Mouse (Mus musculus): Measurements from ENCODE around the gene Gm5475. TPM values are rescaled to one million over a fixed set of nuclear protein-coding genes. Genes with fewer than 3 reads are reported as not detected.
A peak's percentile ranks its signal among the peaks of the same experiment; 100 is the strongest.

The Gm5475 gene
- polyA plus RNA-seq, 1 experiment from 2014 or later = not detected

DNA sequence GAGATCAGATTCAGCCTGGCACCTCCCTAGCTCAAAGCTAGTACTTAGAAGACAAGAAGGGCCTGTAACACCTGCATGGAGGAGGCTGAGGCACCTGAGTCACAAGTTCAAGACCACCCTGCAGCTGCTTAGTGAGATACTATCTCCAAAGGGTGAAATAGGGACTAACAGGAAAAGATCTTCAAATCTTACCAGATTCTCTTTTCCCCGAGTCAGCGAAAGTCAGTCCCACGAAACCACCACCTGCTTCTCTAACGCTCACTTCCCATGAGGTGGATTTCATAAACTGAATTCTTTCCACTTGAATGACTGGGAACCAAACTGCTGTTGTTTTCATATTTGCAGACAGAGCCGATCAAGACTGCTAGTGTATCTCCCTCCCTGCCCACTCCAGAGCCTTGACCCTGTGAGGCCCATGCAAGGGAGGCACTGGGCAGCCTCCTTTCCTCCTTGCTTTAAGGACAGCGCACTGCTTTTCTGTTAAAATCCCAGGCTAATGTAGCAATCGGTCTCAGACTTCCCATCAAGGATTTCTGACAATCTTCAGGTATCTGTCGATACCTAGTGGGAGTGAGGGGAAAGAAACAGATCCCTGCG, 4.0 kb upstream of the Gm5475 start:
- Histone ChIP-seq H3K27ac (no peak overlapping the region), H3K9me3 (no peaks in the 10 kb centered on the region), H3K4me1 (replicated peaks) (peaks cover 40% of the 10 kb centered on the region), H3K36me3 (no peaks in the 10 kb centered on the region), H3K27me3 (ENCODE audit: insufficient read depth, poor library complexity, severe bottlenecking) (no peaks in the 10 kb centered on the region), H3K4me3 (no peak overlapping the region)
- DNase-seq (ENCODE audit: low spot score) = no peak
- WGBS = 93% methylated on average over 9 of the region's 9 CpGs

DNA sequence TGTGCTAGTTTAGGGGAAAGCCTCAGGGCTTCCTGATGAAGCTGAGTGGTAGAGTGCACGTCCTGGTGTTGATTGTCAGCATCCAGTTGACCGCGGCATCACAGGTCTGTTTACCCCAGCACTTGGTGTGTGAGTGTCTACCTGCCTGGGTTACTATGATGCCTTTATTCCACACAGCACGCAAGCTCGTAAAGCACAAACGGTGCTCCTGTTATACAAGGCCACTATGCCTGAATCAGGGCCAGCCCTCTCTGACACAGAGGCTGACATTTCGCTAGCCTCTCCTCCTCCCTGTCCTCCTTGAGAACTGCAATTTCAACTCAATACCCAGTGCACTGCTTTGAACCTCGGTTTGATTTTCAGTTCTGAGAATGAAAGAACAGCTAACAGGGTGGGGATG, 2.6 kb upstream of the Gm5475 start:
- no peaks in the 10 kb centered on the region for H3K36me3 ChIP-seq
- peak overlapping the region; percentile 73; the same call in 1 of the 2 replicates for H3K27ac ChIP-seq
- no peak for DNase-seq (ENCODE audit: low spot score)
- no peaks in the 10 kb centered on the region for H3K9me3 ChIP-seq
- 74% methylated on average over 8 of the region's 8 CpGs for WGBS
- H3K4me1 ChIP-seq (replicated peaks) = peaks cover 48% of the 10 kb centered on the region
- no peak overlapping the region for H3K4me3 ChIP-seq
- H3K27me3 ChIP-seq (ENCODE audit: insufficient read depth, poor library complexity, severe bottlenecking) = peaks cover 12% of the 10 kb centered on the region

DNA sequence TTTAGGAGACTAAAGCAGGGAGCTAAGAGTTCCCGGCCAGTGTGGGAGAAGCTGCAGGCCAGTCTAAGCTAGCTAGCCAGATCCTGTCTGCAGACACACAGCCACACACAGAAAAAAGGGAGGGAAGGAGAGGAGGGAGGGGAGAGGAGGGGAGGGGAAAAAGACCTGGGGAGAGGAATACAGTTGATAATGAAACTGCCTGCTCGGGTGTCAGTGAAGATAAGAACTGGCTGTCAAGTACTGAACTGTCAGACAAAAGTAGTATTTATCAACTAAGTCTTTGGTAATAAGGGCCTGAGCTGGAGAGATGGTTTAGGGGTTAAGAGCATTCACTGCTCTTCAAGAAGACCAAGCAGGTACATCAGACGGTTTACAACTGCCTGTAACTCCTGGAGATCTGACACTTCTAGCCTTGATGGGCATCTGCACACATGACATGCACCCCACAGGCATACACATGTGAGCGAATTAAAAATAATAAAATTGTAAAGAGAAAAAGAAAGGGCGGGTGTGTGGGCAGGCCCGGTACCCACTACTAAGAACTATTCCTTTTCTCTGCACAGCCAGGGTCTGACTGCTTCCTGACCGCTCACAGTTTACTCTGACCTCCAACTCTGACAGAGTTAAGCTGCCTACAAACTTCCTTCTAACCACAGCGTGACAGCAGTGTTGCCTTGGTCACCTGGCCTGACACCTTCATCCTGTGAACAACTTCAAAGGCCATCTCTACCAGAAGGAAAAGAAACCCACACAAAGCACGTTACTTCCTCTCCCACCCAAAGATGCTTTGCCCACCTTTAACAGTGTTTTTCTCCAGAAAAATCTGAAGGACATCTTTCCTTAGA, 1.8 kb upstream of the Gm5475 start:
- peak overlapping the region; percentile 73; the same call in 1 of the 2 replicates for H3K27ac ChIP-seq
- 70% methylated on average over 9 of the region's 9 CpGs for WGBS

DNA sequence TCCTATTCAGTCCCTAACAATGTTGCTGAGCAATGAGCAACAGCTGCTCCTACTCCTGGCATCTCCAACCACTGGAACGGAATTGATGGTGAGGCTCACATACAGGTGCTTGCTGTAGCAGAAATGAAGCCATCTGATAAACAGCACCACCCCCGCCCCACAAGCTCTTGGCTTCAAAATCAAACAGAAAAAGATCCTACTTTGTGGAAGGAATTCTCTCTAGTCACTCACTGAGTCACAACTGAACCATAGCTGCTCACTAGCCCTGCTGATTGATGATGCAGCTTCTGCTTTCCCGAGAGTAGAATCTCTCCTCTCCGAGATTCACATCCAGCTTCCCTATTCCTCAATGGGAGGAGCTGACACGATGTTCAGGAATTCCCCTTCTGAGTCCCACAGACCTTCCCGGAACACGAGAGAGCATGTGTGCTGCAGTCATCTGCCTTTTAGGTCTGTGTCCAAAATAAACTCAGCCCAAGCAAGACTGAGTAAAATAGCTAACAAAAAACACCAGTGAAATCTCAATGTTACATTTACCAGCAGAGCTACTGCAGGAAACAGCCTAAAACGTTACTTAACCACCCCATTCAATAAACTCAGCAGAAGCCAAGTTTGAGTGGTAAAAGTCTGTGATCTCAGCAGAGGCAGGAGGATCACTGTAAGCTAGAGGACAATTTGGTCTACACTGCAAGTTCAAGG, 739 bp upstream of the Gm5475 start:
- H3K27ac ChIP-seq = no peak overlapping the region
- WGBS = 50% methylated on average over 8 of the region's 8 CpGs
- H3K4me3 ChIP-seq = peak overlapping the region; percentile 90
- peaks cover 51% of the 10 kb centered on the region for H3K4me1 ChIP-seq (replicated peaks)
- H3K27me3 ChIP-seq (ENCODE audit: insufficient read depth, poor library complexity, severe bottlenecking) = peaks cover 31% of the 10 kb centered on the region
- no peak for DNase-seq (ENCODE audit: low spot score)
- H3K36me3 ChIP-seq = no peaks in the 10 kb centered on the region
- no peaks in the 10 kb centered on the region for H3K9me3 ChIP-seq

More for the DNA sequence above, 1.8 kb upstream of the Gm5475 start:
- no peaks in the 10 kb centered on the region for H3K36me3 ChIP-seq
- no peaks in the 10 kb centered on the region for H3K9me3 ChIP-seq
- peaks cover 51% of the 10 kb centered on the region for H3K4me1 ChIP-seq (replicated peaks)
- peaks cover 20% of the 10 kb centered on the region for H3K27me3 ChIP-seq (ENCODE audit: insufficient read depth, poor library complexity, severe bottlenecking)
- DNase-seq (ENCODE audit: low spot score) = no peak
- no peak overlapping the region for H3K4me3 ChIP-seq

DNA sequence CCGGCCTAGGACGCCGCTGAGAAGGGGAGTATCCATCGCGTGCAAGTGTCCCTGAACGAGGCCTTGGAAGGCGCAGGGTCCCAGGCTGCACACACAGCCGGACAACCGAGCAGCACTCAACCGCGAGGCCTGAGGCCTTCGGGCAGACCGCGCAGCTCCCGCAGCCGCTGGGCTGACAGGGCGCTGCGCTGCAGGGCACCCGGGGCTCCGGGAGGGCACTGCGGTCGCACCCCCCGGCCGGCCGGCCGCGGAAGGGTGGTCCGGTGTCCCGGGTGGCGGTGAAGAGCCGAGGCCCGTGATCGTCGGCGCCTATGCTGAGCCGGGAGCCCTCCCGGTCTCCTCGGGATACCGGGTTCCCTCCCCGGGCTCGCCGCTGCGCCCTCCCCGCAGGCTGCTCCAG, 529 bp downstream of the Gm5475 start:
- Histone ChIP-seq H3K4me1 (replicated peaks) (peaks cover 51% of the 10 kb centered on the region), H3K27me3 (ENCODE audit: insufficient read depth, poor library complexity, severe bottlenecking) (peaks cover 32% of the 10 kb centered on the region), H3K36me3 (no peaks in the 10 kb centered on the region), H3K4me3 (peak overlapping the region; percentile 90), H3K9me3 (no peaks in the 10 kb centered on the region), H3K27ac (peak overlapping the region; percentile 92)
- WGBS = under 1% methylated on average over 44 of the region's 44 CpGs
- DNase-seq (ENCODE audit: low spot score) = no peak

DNA sequence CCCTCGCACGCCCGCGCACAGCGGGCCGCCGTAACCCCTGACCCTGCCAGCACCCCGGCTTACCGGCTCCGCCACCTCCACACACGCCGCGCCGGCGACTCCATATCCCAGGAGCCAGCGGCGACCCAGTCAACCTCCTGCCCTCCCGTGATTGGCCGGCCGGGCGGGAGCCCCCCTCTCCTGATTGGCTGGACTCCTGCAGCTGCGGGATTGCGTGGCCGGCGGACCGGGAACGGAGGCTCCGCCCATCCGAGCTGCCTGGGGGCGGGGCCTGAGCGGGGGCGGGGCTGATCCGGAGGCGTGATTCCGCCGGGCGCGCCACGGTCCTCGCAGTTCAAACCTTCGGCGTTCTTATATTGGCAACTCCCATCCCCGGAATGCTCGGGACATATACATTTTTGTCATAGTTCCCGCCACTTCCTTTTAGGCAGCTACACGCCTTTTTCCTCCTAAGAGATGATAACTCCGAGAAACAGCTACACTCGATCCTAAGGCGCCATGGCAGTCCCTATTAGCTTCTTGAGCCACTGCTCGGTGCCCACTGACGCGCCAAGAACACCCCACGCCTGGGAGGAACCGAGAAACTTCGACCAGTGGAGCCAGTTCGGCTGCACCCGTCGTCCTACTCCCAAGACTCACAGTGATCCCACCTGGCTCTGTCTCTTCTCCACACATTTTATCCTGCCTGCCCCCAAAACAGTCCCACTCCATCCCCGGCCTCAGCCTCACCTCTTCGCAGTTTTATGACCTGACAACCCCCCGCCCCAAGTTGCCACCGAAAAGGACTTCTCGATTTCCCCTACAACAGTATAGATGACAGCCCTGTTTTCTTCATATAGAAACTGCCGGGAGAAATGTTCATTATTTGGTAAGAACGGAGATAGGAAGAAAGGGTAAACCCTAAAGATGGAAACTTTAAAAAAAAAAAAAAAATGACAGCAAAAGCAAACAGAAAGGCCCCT, 1.2 kb downstream of the Gm5475 start:
- peak; percentile 97 for DNase-seq (ENCODE audit: low spot score)
- Histone ChIP-seq H3K9me3 (no peaks in the 10 kb centered on the region), H3K4me1 (replicated peaks) (peaks cover 49% of the 10 kb centered on the region), H3K36me3 (no peaks in the 10 kb centered on the region), H3K27me3 (ENCODE audit: insufficient read depth, poor library complexity, severe bottlenecking) (peaks cover 32% of the 10 kb centered on the region), H3K4me3 (peak overlapping the region; percentile 90), H3K27ac (peak overlapping the region; percentile 92)
- WGBS = under 1% methylated on average over 65 of the region's 65 CpGs

DNA sequence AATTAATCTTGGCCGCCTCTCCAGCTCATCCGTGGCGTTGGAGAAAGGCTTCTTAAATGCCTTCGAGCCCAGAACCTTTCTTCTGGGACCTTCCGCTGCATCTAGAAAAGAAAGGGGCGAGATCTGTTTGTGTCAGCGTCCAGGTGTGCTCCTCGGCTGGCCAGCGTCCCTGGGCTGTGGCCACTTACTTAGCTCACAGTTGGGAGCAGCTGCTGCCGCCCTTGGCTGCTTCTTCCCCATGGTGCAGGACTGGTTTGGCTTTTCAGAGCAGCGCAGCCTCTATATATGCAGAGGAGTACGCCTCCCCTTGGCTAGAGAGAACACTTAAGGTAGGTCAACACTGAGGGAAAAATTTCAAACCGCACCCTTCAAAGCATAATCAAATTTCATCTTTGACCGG, 2.0 kb downstream of the Gm5475 start:
- Histone ChIP-seq H3K9me3 (no peaks in the 10 kb centered on the region), H3K36me3 (no peaks in the 10 kb centered on the region), H3K27me3 (ENCODE audit: insufficient read depth, poor library complexity, severe bottlenecking) (peaks cover 32% of the 10 kb centered on the region), H3K4me1 (replicated peaks) (peaks cover 48% of the 10 kb centered on the region), H3K27ac (no peak overlapping the region), H3K4me3 (peak overlapping the region; percentile 90)
- WGBS = 5% methylated on average over 14 of the region's 14 CpGs
- DNase-seq (ENCODE audit: low spot score) = peak; percentile 24

DNA sequence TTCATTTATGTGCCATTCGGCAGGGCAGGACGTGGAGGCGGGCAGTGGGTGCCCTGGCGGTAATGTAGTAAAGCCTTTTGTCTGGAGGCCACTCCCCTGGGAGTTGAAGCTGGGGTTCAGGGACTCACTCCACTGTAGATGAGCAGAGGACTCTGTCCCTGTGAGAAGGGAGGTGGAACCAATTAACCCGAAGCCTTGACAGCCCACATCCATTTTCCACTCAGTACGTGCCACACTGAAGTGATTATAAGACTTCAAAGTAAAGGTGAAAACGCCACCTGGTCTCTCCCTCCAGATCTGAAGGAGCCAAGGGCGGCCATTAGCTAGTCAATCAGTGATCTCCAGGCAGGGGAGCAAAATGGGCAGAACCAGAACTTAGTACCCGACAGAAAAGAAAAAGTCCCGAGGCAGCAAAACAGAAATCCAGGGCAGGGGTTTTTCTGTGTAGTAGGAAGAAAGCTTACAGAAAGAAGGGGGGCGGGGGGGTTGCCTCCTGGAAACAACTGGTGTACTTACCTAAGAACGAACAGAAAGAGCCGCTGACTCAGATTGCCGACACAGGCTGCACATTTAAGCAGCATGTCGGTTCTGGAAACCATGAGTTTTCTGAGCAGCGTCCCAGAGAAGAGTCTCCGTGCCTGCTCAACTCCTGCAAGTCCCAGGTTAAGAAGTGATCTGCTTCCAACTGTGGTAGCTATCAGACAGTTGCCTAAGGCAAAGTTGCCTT, 2.6 kb downstream of the Gm5475 start, which contains the start of gene Slc11a2:
Slc11a2 (minus strand) TSS at position 677 of the 727 bp plus-strand sequence.
- H3K27me3 ChIP-seq (ENCODE audit: insufficient read depth, poor library complexity, severe bottlenecking) = peaks cover 32% of the 10 kb centered on the region
- peak; percentile 30 for DNase-seq (ENCODE audit: low spot score)
- no peak within 1 kb of the TSS for H3K27ac ChIP-seq
- no peaks in the 10 kb centered on the region for H3K9me3 ChIP-seq
- H3K36me3 ChIP-seq = no peaks in the 10 kb centered on the region
- peak within 1 kb of the TSS; percentile 90 for H3K4me3 ChIP-seq
- WGBS = 30% methylated on average over 17 of the region's 17 CpGs
- peaks cover 42% of the 10 kb centered on the region for H3K4me1 ChIP-seq (replicated peaks)

DNA sequence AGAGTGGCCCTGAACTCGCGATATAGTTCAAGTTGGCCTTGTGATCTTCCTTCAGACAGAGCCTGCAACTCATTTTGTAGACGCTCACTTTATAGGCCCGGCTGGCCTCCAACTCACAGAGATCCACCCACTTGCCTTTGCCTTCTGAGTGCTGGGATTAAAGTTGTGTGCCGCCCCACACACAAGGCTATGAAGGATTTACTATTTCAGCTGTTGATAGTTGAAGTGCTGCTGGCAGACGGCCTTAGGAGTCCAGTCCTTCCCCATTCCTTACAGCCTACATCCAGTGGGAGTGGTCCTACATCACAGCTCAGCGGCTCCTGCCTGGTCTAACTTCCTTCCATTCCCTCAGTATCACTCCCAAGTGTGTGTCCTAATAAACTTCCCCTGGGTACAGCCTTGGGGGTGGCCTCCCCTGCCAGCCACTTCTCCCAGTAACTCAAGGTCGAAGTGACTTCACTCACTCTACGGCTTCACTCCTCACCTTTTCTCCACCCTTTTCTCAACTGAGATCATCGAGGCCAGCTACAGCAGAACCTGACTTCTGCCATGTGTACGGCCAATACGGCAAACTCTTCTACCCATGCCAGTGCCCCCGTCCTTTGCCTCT, 6.5 kb downstream of the Gm5475 start:
- Histone ChIP-seq H3K36me3 (no peaks in the 10 kb centered on the region), H3K4me3 (no peak overlapping the region), H3K4me1 (replicated peaks) (peaks cover 12% of the 10 kb centered on the region; the same call in 1 of the 2 replicates), H3K27ac (no peak overlapping the region), H3K27me3 (ENCODE audit: insufficient read depth, poor library complexity, severe bottlenecking) (peaks cover 30% of the 10 kb centered on the region), H3K9me3 (no peaks in the 10 kb centered on the region)
- DNase-seq (ENCODE audit: low spot score) = no peak
- WGBS = 85% methylated on average over 13 of the region's 13 CpGs

DNA sequence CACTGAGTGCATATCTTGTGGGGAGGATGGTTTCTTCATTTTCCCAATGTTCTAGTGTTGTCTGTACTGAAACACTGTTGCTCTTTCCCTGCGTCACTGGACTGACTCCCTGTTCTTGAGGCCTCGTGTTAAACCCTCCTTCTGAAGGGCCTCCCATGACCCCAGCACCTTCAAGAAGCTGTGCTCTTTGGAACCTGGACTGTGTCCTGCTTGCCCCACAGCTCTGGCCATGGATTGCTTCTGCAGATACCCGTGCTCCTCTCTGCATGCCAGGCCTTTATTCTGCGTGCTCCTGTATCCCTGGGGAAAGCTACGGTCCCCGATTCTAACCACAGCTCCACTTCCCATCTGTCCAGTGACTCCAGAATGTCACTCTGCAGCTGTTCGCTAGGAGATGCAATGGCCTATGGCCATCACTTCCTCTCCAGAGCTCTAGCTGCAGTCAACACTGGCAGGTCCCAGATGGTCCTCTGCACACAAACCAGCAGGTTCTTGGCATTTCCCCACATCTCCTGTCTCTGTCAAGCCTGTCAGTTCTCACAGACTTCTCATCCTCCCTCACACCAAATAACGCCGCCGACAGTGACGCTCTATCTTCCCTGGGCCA, 8.1 kb downstream of the Gm5475 start:
- 81% methylated on average over 11 of the region's 11 CpGs for WGBS
- no peak for DNase-seq (ENCODE audit: low spot score)
- no peaks in the 10 kb centered on the region for H3K9me3 ChIP-seq
- H3K27me3 ChIP-seq (ENCODE audit: insufficient read depth, poor library complexity, severe bottlenecking) = peaks cover 13% of the 10 kb centered on the region
- H3K36me3 ChIP-seq = no peaks in the 10 kb centered on the region
- no peak overlapping the region for H3K27ac ChIP-seq
- no peaks in the 10 kb centered on the region for H3K4me1 ChIP-seq (replicated peaks)
- H3K4me3 ChIP-seq = no peak overlapping the region

DNA sequence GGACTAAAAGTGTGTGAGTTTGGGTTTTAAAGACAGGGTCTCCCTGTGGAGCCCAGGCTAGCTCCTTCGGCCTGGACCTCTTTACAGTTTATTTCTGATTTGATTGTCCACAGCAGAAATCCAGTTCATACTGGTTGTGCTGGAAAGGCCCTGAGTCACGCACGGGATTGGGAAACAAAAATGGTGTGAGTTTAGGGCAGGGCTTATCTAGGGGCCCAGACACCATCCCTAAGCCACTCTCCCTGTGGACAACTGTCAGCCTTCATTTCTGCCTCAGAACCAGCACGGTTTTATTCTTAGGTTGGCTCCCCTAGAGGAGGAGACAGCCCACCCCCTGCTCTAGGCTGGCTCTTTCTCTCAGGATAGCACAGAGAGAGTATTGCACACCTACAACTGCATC, 11.3 kb downstream of the Gm5475 start:
- WGBS = 67% methylated on average over 4 of the region's 4 CpGs
- H3K27me3 ChIP-seq (ENCODE audit: insufficient read depth, poor library complexity, severe bottlenecking) = no peaks in the 10 kb centered on the region
- no peaks in the 10 kb centered on the region; the same call in 1 of the 2 replicates for H3K4me1 ChIP-seq (replicated peaks)
- H3K27ac ChIP-seq = no peak overlapping the region
- no peak for DNase-seq (ENCODE audit: low spot score)
- no peaks in the 10 kb centered on the region for H3K9me3 ChIP-seq
- H3K36me3 ChIP-seq = no peaks in the 10 kb centered on the region
- no peak overlapping the region for H3K4me3 ChIP-seq
